Mouse (Mus musculus) hindbrain, embryonic 10.5 days (tissue): ENCODE results near the gene Efemp1. TPM values are rescaled to one million over a fixed set of nuclear protein-coding genes. Genes with fewer than 3 reads are reported as not detected.

Source experiments
- DNase-seq: peaks from one replicate; pipeline ENCODE4 v3.0.0-alpha.2; 2017; ENCODE audit warnings: low spot score
- H3K27ac ChIP-seq: fragments of 300-500 bp; sonication (generic); 2 replicates; pipeline ENCODE4 v1.5.1; 2016; ENCODE audit warnings: mild to moderate bottlenecking, moderate library complexity
- H3K27me3 ChIP-seq: fragments of 300-500 bp; sonication (generic); 2 replicates; pipeline ENCODE4 v1.6.1; 2016; ENCODE audit warnings: mild to moderate bottlenecking; ENCODE audit not compliant: poor library complexity, insufficient read depth, severe bottlenecking
- H3K36me3 ChIP-seq: fragments of 300-500 bp; sonication (generic); 2 replicates; pipeline ENCODE4 v1.6.1; 2016; ENCODE audit warnings: mild to moderate bottlenecking, moderate library complexity
- H3K4me1 ChIP-seq: fragments of 300-500 bp; sonication (generic); replicated peaks from 2 replicates; pipeline ENCODE4 v1.6.1; 2016; ENCODE audit warnings: mild to moderate bottlenecking
- H3K4me3 ChIP-seq: fragments of 300-500 bp; sonication (generic); 2 replicates; pipeline ENCODE4 v1.5.1; 2016; ENCODE audit warnings: mild to moderate bottlenecking, moderate library complexity
- H3K9me3 ChIP-seq: fragments of 300-500 bp; sonication (generic); 2 replicates; pipeline ENCODE4 v1.6.1; 2016; ENCODE audit warnings: mild to moderate bottlenecking, moderate library complexity
- WGBS: fragments of 180-500 bp; shearing (Covaris S2); methylation state at CpG from one replicate; pipeline ENCODE4 v1.1.7; 2016; 5-methylcytosine and 5-hydroxymethylcytosine counted together
- polyA plus RNA-seq: library from polyadenylated mRNA; unstranded; fragments of >200 nt; fragmentation: Nextera tagmentation; extraction: Ambion mirVana; gene quantifications from 2 replicates; pipeline ENCODE4 v1.2.1, GENCODE M21; 2016

Gene Efemp1
- polyA plus RNA-seq, 1 experiment from 2014 or later: 7.7 TPM

- Histone ChIP-seq H3K4me1 (no peaks in the 10 kb centered on the region), H3K27me3 (no peaks in the 10 kb centered on the region), H3K4me3 (no peak overlapping the region), H3K9me3 (no peaks in the 10 kb centered on the region), H3K36me3 (no peaks in the 10 kb centered on the region), H3K27ac (no peak overlapping the region)
- no peak for DNase-seq
Observed at GRCm38 (mm10) chr11:28955305-28955701, 102.3 kb downstream of the Efemp1 start.

- WGBS: 91% methylated on average over 1 of the region's 1 CpGs
- Histone ChIP-seq H3K36me3 (no peaks in the 10 kb centered on the region), H3K9me3 (peaks cover 5% of the 10 kb centered on the region), H3K27ac (no peak overlapping the region), H3K4me3 (no peak overlapping the region), H3K4me1 (no peaks in the 10 kb centered on the region), H3K27me3 (no peaks in the 10 kb centered on the region)
- no peak for DNase-seq
Observed at GRCm38 (mm10) chr11:28961381-28961780, 108.4 kb downstream of the Efemp1 start.
